Mouse (Mus musculus): ENCODE results near the gene Aldh1a7. TPM values are rescaled to one million over a fixed set of nuclear protein-coding genes. Genes with fewer than 3 reads are reported as not detected.

Gene Aldh1a7
- total RNA-seq (2021), result under 1 TPM; 0.16 to 0.26 TPM

DNA sequence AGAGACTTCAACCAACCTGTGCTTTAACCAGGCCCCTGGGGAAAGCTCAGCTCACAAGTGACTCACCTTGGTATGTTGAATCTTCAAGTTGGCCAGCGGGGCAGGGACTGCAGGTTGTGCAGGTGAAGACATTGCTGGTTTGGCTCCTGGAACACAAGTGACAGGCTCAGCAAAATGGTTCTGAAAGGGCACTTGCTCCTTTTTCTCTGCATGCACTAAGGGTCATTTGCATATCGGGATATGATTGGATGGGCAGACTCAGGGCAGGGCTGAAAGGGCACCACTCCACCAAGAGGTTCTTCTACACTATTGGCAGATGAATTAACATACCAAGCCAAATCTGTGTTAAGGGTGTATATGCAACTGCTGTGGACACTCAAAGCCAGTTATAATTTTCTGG is at the start of gene Aldh1a7:
Gene Aldh1a7 (minus strand): TSS at position 182 of the 400 bp plus-strand sequence.
- DNase-seq, result peak; percentile 5

DNA sequence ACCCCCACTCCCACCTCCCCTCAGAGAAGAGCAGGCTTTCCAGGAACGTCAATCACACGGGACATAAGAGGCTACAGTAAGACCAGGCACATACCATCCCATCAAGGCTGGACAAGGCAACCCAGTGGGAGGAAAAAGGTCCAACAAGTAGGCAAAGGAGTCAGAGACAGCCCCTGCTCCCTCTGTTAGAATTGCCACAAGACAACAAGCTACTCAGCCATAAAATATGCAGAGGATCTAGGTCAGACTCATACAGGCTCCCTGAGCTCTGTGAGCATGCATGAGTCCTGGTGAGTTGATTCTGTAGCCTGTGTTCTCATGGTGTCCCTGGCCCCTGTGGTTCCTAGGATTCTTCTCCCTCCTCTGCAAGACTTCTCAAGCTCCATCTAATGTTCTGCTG is 48.3 kb upstream of the Aldh1a7 start:
- no peak for DNase-seq

DNA sequence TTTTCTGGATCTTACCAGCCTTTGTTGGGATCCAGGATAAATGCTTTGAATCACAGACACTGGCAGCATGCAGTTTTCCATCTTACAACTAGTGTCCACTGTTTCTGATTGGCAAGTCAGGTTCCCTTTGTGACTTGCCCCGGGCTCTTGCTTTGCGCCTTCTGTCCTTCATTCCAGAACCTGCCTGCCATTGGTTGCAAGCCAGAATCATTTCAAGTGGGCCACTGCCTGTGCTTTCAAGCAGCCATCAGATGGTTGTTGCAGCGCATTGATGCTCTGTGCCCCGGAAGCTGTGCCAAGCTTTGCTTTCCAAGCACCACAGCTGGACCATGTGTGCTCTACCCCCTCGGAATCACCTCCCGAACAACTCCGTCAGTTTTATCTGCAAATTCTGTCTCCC is 46.6 kb upstream of the Aldh1a7 start:
- DNase-seq, result no peak

DNA sequence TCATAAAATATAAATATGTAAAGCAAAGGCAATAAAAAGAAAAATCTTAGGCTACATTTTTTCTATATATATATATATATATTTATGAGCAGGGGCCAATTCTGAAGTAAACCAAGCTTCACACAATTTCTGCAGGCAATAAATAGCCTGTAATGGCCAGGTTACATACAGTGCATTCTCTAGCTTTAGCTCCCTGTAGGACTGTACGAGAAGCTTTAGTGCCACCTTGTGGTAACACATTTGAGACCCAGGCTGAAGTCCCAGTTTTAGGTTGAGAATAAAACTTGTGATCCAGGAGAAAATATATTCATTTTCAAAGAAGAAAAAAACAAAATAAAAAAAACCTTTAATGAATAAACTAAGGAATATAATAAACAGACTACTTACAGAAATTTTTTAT is 36.9 kb upstream of the Aldh1a7 start:
- peak; percentile 24 for DNase-seq

DNA sequence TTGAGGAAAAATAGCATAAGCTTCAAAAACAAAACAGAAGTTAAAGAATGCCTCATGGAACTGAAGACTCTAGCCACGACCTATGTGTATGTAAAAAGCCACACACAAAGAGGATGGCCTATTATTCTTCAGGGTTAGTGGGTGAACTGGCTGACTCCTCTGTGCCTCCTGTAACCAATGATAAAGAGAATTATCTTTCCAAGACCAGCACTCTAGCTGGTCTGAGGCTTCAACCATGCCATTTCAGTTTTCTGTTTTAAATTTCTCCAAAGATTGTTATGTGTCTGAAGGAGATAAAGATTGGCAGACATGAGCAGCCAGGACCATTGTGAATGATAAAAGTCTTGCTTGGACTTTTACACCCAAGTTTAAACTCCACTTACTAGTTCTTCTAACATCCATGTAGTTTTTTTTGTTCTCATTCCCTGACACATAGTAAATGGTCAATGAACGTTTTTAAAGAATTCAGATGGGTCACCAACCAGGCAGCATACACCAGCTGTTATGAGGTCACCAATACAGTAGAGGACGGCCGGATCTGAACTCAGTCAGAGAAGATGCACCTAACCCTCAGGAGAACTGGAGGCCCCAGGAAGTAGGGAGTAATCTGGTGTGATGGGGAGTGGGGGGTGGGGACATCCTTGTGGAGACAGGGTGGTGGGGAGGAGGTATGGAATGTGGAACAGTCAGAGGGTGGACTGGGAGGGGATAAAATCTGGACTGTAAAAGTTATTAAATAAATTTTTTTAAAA is 34.5 kb upstream of the Aldh1a7 start:
- DNase-seq, result no peak

DNA sequence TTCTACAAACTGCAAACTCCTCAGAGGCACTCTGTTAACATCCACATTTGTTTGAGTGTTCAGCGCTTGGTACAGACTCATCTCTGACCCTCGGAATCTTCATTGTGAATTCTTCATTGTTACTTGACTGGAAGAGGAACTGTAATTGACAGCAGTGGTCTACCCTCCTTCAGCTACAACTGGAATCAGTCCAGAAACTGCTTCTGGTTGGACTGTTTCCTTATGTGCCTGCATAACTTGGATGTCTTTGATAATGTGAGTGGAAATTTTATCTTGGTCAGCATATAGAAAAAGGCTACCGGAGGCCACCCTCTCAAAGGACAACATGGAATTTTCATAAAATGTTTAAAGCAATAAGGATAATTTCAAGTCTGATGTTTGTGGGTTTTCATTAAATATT is 33.8 kb upstream of the Aldh1a7 start:
- no peak for DNase-seq

DNA sequence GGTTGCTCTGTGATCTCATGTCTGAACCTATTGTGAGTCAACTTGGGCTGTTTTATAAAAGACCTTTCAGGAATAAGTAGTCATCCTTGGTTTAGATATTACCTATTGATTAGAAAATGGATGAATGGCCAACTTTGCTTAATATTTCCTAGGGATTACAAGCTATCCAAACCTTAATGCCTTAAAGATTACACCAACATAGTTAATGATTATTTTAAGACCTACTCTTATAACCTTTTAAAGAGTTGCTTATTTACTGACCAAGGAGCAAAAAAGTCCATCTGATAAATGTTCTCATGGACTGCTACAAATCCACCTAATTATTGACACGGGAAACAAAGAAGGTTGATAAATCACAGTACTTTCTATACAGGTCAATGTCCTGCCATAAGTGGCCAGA is 17.3 kb upstream of the Aldh1a7 start:
- no peak for DNase-seq

DNA sequence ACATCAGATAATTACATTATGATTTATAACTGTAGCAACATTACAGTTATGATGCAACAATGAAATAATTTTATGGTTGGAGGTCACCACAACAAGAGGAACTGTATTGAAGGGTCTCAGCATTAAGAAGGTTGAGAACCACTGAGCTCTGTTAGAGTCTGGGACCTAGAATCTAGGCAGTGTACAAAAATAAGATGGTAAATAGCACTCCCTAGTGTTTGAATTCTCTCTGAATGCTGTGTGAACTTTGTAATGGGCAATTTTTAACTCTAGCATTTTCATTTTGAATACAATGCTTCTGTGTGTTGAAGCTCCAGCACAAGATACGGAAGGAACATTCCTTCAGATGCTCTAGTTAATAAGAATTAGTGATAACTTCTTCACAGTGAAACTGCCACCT is 916 bp upstream of the Aldh1a7 start:
- no peak for DNase-seq

DNA sequence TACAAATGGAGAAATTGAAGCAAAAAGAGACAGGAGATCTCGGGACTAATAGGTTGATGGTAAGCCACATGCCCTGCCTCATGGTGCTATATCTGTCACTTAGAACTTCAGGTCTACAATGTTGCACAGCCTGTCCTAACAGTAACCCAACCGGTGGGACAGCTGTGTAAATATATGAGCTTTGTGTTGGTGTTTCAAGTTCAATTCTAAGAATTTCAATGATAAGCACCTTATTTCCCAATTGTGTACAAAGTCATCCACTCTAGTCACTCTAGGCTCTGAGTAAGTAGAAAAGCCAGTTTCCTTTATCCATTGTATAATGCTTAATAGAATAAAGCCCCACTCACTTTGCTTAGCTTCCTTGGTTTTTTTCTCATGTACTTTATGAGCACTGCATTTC is 4.4 kb downstream of the Aldh1a7 start:
- DNase-seq, result no peak

DNA sequence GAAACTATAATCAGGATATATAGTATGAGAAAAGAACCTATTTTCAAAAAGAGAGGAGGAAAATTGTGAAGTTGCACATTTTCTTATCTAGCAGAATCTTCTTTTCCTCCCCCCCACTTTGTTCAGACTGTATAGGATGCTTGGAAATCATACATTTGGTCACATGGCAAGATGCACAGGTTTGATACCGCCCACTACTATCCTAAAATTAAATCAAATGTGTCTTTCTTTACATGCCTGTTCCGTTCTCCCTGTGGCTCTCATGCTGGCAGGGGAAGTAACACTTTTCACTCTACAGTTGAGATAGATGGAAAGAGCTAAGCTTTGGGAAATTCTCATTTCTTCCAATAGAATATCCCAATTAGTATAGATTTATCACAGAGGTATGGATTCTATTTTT is 7.1 kb downstream of the Aldh1a7 start:
- DNase-seq, result no peak

DNA sequence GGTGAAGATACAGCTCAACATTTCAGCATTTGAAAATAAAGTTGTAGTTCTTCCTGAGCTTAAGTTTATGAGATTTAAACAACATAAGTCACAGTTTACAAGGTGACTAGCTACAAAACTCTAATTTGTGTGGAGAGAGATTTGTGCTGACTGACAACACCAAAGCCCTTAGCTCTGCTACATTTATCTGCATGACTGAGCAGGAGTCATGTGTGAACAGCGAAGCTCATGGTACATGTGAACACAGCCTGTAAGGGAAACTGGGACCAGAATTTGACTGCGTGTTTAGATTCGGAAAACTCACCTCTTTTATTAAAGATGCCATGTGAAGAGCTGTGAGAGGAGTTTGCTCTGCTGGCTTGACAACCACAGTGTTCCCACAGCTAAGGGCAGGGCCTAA is 11.7 kb downstream of the Aldh1a7 start:
- DNase-seq, result no peak

DNA sequence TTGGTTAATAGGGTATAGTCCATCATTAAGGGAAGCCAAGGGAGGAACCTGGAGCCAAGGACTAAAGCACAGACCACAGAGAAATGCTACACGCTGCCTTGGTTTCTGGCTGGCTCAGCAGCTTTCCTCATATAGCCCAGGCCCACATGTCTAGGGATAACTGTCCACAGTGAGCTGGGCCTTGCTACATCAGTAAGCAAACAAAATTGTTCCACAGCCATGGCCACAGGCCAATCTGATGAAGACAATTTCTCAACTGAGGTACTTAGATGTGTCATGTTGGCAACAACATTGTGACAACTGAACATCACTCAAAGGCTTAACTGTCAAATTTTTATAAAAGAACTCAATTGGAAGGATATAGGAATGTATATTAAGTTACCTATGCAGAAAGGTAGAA is 12.3 kb downstream of the Aldh1a7 start:
- no peak for DNase-seq

DNA sequence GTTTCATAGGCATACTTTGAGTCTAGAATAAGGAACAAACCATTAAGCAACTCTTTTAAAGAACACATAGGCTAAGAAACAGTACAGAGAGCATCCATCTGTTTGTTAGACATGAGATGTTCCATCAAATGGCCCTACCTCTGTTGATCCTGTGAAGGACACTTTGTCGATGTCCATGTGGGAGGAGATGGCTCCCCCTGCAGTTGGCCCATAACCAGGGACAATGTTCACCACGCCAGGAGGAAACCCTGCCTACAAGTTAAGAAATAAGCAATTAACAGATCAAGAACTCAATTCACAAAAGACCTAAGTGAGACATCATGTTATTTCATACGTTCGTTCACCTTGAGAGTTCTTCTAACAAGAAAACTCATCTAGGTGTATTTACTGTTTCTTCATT is 12.8 kb downstream of the Aldh1a7 start:
- DNase-seq, result no peak

DNA sequence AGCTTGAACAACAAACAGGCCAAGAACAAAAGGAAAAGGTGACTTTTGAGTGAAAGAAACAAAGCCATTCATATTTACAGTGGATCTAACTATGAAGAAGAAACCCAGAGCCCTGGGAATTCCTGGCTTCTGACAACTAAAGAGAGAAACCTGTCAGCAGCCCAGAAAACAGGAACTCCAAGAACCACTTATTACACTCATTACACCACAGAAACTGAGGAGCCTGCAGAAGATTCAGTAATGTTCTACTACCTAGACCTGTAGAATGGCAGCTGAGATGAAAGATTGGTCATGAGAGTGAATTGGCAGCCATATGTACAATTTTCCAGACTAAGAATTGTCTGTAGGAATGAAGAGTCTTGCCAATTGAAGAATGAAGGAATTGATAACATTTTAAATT is 20.2 kb downstream of the Aldh1a7 start:
- no peak for DNase-seq

DNA sequence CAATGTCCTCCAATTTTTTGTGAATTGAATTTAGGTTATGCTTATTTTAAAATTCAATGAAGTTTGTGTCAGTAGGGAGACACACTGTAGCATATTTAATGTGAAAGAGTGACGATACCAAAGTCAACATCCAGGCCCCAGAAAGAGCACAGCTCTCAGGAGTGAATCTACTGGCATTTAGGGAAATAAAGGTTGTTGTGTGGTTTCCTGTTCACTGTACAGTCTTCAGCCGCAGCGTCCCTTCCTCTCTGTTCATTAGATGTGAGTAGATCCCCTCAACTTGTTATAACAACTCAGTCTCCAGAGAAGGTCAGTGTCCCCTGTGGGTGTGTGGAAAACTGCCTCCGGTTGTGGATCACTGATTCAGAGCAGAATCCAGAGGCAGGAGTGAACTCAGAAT is 20.6 kb downstream of the Aldh1a7 start:
- no peak for DNase-seq

DNA sequence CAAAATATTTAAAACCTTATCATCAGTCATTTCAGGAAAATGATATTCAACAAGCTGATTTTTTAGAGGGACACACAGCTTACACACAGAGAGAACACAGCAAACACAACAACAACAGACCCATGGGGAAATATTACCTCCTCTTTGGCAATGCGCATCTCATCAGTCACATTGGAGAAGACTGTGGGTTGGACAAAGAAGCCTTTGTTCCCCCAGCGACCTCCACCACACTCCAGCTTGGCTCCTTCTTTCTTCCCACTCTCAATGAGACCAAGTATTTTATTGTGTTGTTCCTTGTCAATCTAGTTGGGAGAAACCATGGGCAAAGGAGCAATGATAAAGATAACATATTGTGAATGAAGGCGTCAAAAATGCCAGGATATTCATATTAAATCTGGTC is 25.3 kb downstream of the Aldh1a7 start:
- no peak for DNase-seq

DNA sequence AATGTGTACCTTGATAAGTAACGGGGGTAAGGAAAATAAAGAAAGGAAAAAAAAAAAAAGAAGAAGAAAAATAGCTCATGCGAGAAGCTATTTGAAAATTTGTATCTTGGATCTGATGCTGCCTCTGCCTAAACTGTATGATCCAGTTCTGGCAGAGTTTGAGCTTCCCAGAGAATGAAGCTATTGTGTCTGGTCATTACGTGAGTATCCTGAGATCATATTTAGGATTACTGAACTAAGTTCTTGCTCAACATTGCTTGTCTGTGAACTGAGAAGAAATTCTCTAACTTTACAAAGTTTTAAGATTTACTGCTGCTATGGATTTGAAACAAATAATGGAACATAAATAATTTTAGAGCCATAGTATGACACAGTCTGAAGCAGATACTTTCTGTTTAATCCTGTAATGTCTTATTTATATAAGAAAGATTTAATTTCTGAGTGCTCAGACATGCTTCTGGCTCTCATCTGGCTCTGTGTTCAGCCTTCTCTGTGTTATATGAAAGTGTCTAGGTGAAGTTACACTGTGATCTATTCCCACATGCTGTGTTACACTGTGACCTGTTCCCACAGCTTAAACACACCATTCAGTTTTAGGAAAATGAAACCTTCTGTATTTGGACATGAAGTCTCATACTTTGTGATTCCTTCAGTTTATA is 49.5 kb downstream of the Aldh1a7 start:
- DNase-seq, result no peak

DNA sequence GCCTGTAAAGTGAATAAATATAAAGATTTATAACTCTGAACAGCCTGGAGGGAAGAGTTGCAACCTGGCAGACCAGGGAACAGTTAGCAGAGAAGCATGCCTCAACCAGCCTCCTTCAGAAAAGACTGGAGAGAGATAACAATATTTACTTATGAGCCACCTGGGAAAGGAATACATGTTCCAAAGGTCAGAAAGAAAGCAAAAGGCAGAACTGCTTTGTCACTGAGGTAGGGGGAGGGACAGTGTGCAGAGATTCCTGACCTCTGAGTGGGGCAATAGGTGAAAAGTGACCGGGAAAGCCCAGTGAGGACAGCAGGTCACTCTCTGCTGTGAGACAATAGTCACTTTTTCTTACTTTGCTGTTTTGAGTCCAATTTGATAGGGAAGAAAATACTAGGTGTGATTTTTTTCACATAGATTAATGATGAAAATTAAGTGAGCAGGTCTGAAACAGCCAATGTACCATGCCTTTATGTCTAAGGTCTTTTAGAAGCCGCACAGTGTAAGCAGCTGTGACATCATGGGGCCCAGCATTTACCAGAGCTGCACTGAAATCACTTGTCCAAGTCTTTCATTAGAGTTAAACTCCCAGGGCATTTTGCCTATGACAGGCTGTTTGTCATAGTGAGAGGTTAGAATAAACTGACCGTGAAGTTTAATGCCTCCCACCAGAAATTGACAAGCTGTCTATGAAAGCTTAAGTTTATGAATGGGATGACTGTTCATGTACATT is 73.1 kb downstream of the Aldh1a7 start:
- DNase-seq, result no peak

DNA sequence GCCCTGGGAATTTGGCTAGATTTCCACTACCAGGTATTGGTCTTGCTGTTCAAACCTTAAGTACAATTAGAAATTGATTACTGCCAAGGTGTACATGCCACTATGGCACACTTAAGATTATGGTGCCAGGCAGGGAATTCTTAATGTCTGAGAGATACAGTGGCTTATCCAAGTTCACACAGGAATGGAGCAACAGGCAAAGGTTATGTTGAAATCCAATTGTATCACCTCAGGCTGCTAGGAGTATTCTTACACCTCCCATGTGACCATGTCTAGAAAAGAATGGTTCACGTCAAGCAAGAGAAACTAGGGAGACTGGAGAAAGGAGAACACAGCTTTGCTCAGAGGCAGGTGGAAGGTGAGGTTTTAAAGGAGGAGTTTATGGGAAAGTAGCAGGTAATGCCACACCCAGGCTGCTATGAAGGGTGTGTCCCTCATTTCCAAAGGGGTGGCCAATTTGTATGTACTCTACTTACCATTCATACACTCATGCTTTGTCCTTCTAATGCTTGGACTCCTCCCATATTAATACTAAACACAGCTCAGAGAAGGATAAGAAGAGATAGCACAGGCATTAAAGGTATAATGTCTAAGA is 74.2 kb downstream of the Aldh1a7 start:
- DNase-seq, result no peak

DNA sequence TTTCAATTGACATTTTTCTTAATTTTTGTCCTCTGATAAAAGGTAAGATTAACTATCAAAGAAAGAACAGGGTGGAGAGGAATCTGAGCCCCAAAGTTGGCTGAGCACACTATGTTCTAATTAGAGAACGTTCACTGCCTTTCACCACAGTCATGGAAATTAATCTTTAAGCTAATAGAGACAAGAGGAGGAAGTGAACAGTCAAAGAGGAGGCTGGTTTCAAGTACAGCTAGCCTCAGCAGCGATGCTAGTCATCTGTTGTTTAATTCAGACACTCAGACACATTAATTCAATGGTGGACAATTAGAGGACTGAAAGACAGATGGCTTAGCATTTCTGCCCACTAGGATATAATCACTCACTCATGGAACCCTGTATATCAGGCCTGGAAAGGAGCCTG is 77.4 kb downstream of the Aldh1a7 start:
- DNase-seq, result no peak

DNA sequence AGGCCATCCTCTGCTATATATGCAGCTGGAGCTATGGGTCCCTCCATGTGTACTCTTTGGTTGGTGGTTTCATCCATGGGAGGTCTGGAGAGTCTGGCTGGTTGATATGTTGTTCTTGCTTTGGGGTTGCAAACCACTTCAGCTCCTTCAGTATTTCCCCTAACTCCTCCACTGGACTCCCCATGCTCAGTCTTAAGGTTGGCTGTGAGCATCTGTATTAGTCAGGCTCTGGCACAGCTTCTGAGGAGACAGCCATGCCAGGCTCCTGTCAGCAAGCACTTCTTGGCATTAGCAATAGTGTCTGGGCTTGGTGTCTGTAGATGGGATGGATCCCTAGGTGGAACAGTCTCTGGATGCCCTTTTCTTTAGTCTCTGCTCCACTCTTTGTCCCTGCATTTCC is 79.9 kb downstream of the Aldh1a7 start:
- peak; percentile 20 for DNase-seq

DNA sequence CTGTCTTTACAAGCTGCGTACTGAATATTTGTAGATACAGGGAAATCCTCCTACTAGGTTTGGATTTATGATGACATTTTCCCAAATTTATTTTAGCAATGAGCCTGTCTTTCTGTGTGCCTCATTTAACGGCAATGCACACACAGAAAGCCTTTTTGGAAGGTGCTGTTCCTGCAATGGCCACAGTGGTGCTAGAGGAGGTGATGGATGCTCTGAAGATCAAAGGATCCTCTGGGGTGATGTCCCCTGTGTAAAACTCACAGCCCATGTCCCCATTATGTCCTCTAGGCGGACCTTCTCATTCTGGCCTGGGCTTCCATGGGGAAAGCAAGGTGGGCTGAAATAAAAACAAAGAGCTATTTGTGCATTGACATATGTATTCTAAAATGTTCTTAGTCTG is 83.0 kb downstream of the Aldh1a7 start:
- DNase-seq, result no peak
